Mouse (Mus musculus) frontal cortex, adult 2 months (tissue): ENCODE measurements at regions not wholly inside any gene's neighbourhood (a gene's known extent, or its start where the extent isn't known, plus 50 kb on each side); places are given as distances from the start of the nearest gene placed in this dataset.
"Not testable (repeated sequence)": the region's sequence is repeated elsewhere in the genome, so short reads cannot be mapped to it uniquely, and the experiment has no call there.

Experiments
- DNase-seq, 2 experiments: peaks; one replicate each; pipeline ENCODE4 v3.0.0; 2022; ENCODE audit warnings: low spot score in 1 of 2; ENCODE audit errors: extremely low spot score in 1 of 2

- no peak for DNase-seq
These were observed 350.4 kb downstream of the Fut8 start for GRCm38 (mm10) chr12:77588297-77588696.

DNA sequence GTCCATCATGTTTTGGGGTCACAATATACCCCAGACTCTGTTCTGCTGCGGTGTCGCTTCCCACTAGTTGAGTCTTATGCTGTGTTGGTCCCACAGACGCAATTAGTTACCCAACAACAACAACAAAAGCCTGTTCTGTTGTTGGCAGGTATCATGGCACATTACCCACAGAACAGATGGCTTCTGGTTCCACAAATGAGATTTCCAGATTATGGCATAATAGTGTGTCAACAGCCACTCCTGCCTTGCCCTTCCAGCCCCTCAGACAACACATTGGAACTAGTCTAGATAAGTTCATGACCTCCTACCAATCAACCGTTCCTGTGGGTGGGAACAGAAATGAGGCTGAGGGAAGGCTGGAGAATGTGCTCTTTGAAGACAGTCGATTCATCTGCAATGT is 351.5 kb downstream of the Fut8 start:
- no peak for DNase-seq

GRCm38 (mm10) chr12:77594092-77594491 is 356.2 kb downstream of the Fut8 start:
- no peak for DNase-seq

- DNase-seq, result no peak
These were observed 356.7 kb downstream of the Fut8 start for GRCm38 (mm10) chr12:77594657-77595056.

DNA sequence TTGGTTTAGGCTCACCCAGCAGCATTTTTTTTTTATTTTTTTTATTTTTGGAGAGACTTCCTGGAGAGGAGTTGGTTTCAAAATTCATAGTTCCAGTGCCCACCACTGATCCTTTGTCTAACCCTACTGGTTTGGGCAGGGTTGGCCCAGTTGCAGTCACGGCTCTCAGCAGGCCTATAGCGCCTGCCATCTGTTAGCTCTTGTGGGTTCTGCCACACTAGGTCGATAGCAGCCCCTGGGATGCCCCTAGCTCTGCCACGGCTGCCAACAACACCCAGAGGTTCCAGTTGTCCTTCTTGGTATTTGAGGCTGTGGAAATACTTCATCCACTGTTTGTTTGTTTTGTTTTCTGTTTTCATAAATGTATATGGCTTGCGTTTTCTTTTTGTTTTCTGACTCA is 357.9 kb downstream of the Fut8 start:
- no peak for DNase-seq

- no peak for DNase-seq
These were observed 358.8 kb downstream of the Fut8 start for GRCm38 (mm10) chr12:77596676-77597075.

DNA sequence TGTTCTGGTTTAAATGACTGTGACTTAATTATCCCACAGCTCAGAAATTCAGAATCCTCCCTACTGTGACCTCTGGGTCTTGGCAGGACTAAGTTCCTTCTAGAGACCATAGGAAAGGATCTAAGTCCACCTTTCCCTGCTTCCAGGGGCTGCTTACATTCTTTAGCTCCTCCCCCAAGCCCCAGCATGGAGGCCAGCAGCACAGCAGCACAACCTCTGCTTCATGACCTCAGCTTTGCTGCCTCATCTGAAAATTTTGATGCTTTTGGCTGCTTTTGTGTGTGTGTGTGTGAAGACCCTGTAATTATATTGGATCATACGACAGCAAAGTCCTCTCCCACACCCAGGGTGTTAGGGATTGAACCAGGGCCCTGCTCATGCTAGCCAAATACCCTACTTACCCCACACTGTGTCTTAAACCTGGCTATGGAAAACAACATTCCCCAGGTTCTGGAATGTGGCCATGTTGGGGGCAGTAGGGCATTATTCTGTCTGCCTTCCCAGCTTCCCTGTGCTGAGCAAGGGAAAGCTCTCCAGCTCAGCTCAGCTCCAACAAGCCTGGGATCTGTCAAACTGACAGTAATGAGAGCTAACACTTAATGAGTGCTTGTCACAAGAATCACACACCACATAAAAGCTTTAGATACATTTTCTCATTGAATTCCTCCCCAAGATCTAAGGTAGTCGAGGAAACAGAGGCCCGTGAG is 359.9 kb downstream of the Fut8 start:
- DNase-seq, result no peak

GRCm38 (mm10) chr12:77598334-77598715 is 360.4 kb downstream of the Fut8 start:
- DNase-seq, result no peak

- DNase-seq, result no peak
These were observed 361.5 kb downstream of the Fut8 start for GRCm38 (mm10) chr12:77599391-77599790.

DNA sequence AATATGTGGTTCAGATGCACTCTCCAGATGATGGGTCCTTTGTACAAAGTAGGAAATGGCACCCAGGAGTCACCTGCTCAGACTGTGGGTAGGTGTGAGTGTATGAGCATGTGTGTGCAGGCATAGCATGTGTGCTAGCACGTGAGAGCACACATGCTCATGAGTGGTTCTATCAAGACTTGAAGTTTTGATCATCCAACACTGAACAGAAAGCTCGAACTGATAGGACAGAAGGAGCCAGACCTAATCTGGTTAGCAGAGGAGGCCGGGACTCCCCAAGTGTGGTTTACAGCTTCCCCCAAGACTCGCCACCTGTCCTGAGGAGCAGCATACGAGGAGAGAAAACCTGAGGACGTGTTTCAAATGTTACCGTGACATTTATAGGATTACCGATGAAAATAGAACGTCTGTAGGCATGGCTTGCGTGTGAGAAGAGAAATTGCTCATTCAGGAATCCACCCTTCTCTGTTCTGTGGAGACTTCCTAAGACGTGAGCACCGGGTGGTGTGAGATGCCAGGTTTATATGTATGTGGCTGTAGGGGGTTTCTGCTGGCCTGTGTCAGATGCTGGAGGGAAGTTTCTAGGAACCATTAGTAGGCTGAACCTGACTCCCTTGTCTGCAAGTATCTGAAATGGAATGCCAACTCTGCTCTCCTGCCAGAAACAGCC is 366.0 kb downstream of the Fut8 start:
- DNase-seq, result peak; percentile 22 to 53

- no peak for DNase-seq
These were observed 379.6 kb downstream of the Fut8 start for GRCm38 (mm10) chr12:77617552-77617951.

GRCm38 (mm10) chr12:77622243-77622642 is 384.3 kb downstream of the Fut8 start:
- no peak for DNase-seq

- not testable (repeated sequence) for DNase-seq
These were observed 386.4 kb downstream of the Fut8 start for GRCm38 (mm10) chr12:77624323-77624722.

GRCm38 (mm10) chr12:77628358-77628850 is 390.5 kb downstream of the Fut8 start:
- DNase-seq, result no peak

GRCm38 (mm10) chr12:77633981-77634650 is 396.2 kb downstream of the Fut8 start:
- DNase-seq, result no peak

GRCm38 (mm10) chr12:77638266-77638665 is 400.3 kb downstream of the Fut8 start:
- DNase-seq, result peak in 1 of 2 experiments; percentile 12

- DNase-seq, result no peak
These were observed 404.4 kb downstream of the Fut8 start for GRCm38 (mm10) chr12:77642336-77642735.

DNA sequence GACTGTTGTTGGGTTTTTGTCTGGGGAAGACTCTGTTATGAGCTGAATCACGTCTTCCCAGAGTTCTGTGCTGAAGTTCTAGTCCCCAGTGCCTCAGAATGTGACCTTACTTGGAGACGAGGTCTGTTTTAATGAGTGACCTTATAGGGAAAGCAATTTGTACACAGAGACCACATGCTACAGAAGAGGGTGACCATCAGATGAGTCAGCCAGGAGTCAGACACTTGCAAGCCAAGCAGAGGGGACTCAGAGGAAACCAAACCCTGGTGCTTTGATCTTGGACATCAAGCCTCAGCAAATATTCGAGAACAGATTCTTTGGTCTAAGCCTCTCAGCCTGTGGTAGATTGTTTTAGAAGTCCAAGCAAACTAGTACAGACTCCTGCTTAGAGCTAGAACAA is 409.9 kb downstream of the Fut8 start:
- no peak for DNase-seq

- DNase-seq, result no peak
These were observed 416.4 kb downstream of the Fut8 start for GRCm38 (mm10) chr12:77654282-77654681.

DNA sequence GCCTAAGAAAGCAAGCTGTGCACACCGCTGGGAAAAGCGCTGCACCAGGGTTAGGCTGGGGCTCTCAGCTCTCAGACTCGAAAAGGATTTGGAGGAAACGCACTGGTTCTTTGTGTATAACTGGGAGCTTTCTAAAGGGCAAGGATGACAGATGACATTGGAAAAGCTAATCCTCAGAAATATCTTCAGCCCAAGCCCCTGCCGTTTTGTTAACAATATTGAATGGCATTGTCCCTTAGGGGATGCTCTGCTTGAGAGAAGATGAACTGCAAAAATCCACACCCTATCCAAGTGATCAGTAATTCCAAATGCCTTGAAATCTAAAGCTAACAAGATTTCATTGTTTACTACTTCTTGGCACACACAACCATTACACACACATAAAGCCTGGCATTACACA is 419.1 kb downstream of the Fut8 start:
- no peak for DNase-seq

GRCm38 (mm10) chr12:77657878-77658277 is 420.0 kb downstream of the Fut8 start:
- no peak for DNase-seq

DNA sequence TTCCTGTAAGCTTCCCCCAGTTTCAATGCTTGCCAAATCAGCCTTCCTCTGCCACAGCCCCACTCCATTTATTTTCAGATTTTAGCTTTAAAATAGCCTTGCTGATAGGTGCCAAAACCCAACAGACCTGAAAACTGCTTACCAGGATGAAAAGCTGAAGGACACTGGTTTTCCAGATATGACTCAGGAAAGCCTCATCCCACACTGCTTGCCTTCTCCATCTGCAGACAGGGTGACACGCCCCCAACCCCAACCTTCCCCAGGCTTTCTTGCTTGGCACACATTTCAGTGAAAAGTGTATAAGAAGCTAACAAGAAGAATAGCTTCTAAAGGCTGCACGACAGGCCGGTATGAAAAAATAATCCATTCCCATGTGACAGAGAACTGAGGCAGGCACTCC is 425.3 kb downstream of the Fut8 start:
- DNase-seq, result peak; percentile 38 to 70
